Mouse (Mus musculus): Measurements from ENCODE around the gene Foxp3. TPM values are rescaled to one million over a fixed set of nuclear protein-coding genes. Genes with fewer than 3 reads are reported as not detected.

Gene Foxp3
- polyA plus RNA-seq, 1 experiment: 1.2 TPM

DNA sequence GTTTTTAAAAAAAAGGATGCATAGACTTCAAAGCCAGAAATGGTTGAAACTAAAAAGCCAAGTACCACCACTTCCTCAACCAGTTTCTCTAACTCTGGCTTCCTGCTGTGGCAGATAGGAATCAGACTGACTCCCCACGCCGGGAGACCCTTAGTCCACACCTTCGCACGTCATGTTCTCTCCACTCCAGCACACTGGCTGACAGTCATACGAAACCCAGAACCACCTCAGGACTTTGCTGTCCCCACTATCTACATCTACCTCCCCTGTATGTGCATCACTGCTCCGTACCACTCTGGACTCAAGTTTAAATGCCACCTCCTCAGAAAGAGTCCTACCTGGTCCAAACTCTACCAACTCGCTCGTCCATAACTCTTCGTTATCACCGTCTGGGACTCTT is 978 bp upstream of the Foxp3 start:
- TF ChIP-seq CTCF (IDR thresholded peaks at IDR 0.05; ENCODE audit: control insufficient read depth, insufficient read depth, low read length) (no peak), POLR2A (IDR thresholded peaks at IDR 0.05; ENCODE audit: borderline replicate concordance, control insufficient read depth, low read depth, low read length) (no peak)
- Histone ChIP-seq H3K27ac (ENCODE audit: control insufficient read depth, insufficient read depth, low read depth, low read length, poor library complexity) (no peak overlapping the region), H3K4me3 (replicated peaks; ENCODE audit: control insufficient read depth, low read depth, low read length) (no peak overlapping the region), H3K4me1 (ENCODE audit: control insufficient read depth, insufficient read depth, low read length) (no peaks in the 10 kb centered on the region; the same call in none of the 2 replicates)
- 55% methylated on average over 10 of the region's 10 CpGs for WGBS

DNA sequence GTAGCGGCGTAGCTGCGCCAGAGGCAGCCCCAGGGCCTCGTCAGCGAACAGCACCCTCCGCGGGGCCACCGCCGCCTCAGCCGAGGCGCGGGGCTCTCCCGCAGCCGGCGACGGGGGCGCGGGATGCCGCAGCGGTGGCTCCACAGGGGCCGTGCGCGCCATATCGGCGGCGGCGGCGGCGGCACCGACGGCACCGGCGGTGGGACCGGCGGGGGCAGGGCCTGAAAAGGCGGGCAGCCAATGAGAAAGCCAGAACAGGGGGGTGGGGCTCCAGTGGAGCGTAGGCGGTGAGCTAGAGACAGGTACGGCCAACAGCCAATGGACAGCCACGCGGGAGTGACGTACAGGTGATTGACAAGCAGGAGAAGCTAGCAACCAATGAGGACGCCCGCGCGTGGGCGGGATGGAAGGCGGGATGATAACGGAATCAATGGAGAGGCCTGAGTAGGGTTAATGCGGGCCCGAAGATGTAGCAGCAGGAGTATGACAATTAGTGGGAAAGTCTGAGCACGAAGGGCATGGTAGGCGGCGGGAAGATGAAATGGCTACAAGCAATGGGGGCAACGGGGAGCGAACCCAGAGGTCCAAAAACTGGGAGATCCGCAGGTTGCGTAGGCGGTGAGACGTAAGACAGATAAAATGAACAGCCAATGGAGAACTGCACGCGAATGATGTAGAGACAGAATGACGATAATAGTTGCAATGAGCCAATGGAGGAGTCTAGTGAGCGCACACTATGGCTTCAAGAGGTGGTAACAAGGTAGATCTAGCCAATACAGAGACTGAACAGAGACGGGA is 842 bp downstream of the Foxp3 start, which contains the start of gene Ppp1r3f:
Gene Ppp1r3f, minus strand, starts transcription at position 197 of the 798 bp plus-strand sequence.
- Histone ChIP-seq H3K4me1 (ENCODE audit: control insufficient read depth, insufficient read depth, low read length) (no peaks in the 10 kb centered on the region; the same call in none of the 2 replicates), H3K4me3 (replicated peaks; ENCODE audit: control insufficient read depth, low read depth, low read length) (peak within 1 kb of the TSS; percentile 81), H3K27ac (ENCODE audit: control insufficient read depth, insufficient read depth, low read depth, low read length, poor library complexity) (peak within 1 kb of the TSS; percentile 94)
- TF ChIP-seq POLR2A (IDR thresholded peaks at IDR 0.05; ENCODE audit: borderline replicate concordance, control insufficient read depth, low read depth, low read length) (peak; percentile 6; the same call in 1 of the 2 replicates), CTCF (IDR thresholded peaks at IDR 0.05; ENCODE audit: control insufficient read depth, insufficient read depth, low read length) (no peak)
- WGBS: 19% methylated on average over 64 of the region's 65 CpGs

DNA sequence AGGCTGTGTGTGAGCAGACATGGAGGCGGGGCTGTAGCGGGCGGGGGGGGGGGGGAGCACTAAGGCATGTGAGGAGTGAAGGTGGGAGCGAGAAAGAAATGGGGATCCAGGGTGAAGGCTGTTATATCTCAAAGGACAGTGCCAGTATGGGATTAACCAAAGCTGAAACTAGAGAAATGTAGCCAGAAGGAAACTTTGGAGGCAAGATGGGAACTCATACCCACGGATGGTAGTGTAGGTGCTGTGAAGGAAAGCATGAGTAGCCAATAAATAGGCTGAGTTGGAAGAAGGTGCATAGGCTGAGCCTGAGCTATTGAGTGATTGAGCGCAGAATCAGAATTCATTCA is 1.4 kb downstream of the Foxp3 start:
- Histone ChIP-seq H3K4me3 (replicated peaks; ENCODE audit: control insufficient read depth, low read depth, low read length) (peak overlapping the region; percentile 75), H3K4me1 (ENCODE audit: control insufficient read depth, insufficient read depth, low read length) (no peaks in the 10 kb centered on the region; the same call in none of the 2 replicates), H3K27ac (ENCODE audit: control insufficient read depth, insufficient read depth, low read depth, low read length, poor library complexity) (no peak overlapping the region)
- WGBS: 25% methylated on average over 6 of the region's 6 CpGs
- no peak for TF ChIP-seq CTCF (IDR thresholded peaks at IDR 0.05; ENCODE audit: control insufficient read depth, insufficient read depth, low read length)
- no peak for TF ChIP-seq POLR2A (IDR thresholded peaks at IDR 0.05; ENCODE audit: borderline replicate concordance, control insufficient read depth, low read depth, low read length)

DNA sequence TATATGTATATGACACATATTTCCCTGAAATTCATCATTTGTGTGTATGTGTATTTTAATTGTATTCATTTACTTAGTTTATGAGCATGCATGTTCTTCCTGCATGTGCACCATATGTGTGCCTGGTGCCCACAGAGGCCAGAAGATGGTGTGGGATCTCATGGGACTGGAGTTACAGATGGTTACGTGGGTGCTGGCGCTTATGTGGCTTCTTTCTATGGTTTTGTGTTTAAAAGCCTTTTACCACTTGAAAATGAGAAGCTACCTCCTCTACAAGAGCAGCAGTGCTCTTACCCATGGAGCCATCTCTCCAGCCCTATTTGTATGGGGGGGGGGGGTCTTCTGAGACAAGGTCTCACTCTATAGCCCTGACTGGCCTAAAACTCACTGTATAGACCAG is 7.7 kb downstream of the Foxp3 start:
- H3K27ac ChIP-seq (ENCODE audit: control insufficient read depth, insufficient read depth, low read depth, low read length, poor library complexity): no peak overlapping the region
- TF ChIP-seq POLR2A (IDR thresholded peaks at IDR 0.05; ENCODE audit: borderline replicate concordance, control insufficient read depth, low read depth, low read length): no peak
- no peak for TF ChIP-seq CTCF (IDR thresholded peaks at IDR 0.05; ENCODE audit: control insufficient read depth, insufficient read depth, low read length)
- H3K4me3 ChIP-seq (replicated peaks; ENCODE audit: control insufficient read depth, low read depth, low read length): no peak overlapping the region
- H3K4me1 ChIP-seq (ENCODE audit: control insufficient read depth, insufficient read depth, low read length): no peaks in the 10 kb centered on the region; the same call in 1 of the 2 replicates
- WGBS: 93% methylated on average over 2 of the region's 2 CpGs

DNA sequence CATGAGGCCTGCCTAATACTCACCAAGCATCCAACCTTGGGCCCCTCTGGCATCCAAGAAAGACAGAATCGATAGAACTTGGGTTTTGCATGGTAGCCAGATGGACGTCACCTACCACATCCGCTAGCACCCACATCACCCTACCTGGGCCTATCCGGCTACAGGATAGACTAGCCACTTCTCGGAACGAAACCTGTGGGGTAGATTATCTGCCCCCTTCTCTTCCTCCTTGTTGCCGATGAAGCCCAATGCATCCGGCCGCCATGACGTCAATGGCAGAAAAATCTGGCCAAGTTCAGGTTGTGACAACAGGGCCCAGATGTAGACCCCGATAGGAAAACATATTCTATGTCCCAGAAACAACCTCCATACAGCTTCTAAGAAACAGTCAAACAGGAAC is 10.4 kb downstream of the Foxp3 start:
- 94% methylated on average over 11 of the region's 11 CpGs for WGBS
- H3K4me1 ChIP-seq (ENCODE audit: control insufficient read depth, insufficient read depth, low read length): no peaks in the 10 kb centered on the region
- no peak overlapping the region for H3K4me3 ChIP-seq (replicated peaks; ENCODE audit: control insufficient read depth, low read depth, low read length)
- H3K27ac ChIP-seq (ENCODE audit: control insufficient read depth, insufficient read depth, low read depth, low read length, poor library complexity): no peak overlapping the region
- TF ChIP-seq CTCF (IDR thresholded peaks at IDR 0.05; ENCODE audit: control insufficient read depth, insufficient read depth, low read length) (no peak), POLR2A (IDR thresholded peaks at IDR 0.05; ENCODE audit: borderline replicate concordance, control insufficient read depth, low read depth, low read length) (no peak)

DNA sequence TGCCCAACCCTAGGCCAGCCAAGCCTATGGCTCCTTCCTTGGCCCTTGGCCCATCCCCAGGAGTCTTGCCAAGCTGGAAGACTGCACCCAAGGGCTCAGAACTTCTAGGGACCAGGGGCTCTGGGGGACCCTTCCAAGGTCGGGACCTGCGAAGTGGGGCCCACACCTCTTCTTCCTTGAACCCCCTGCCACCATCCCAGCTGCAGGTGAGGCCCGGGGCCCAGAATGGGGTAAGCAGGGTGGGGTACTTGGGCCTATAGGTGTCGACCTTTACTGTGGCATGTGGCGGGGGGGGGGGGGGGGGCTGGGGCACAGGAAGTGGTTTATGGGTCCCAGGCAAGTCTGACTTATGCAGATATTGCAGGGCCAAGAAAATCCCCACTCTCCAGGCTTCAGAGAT is 12.9 kb downstream of the Foxp3 start:
- no peak overlapping the region for H3K4me3 ChIP-seq (replicated peaks; ENCODE audit: control insufficient read depth, low read depth, low read length)
- no peaks in the 10 kb centered on the region for H3K4me1 ChIP-seq (ENCODE audit: control insufficient read depth, insufficient read depth, low read length)
- 54% methylated on average over 5 of the region's 5 CpGs for WGBS
- H3K27ac ChIP-seq (ENCODE audit: control insufficient read depth, insufficient read depth, low read depth, low read length, poor library complexity): no peak overlapping the region
- TF ChIP-seq POLR2A (IDR thresholded peaks at IDR 0.05; ENCODE audit: borderline replicate concordance, control insufficient read depth, low read depth, low read length) (no peak), CTCF (IDR thresholded peaks at IDR 0.05; ENCODE audit: control insufficient read depth, insufficient read depth, low read length) (no peak)

DNA sequence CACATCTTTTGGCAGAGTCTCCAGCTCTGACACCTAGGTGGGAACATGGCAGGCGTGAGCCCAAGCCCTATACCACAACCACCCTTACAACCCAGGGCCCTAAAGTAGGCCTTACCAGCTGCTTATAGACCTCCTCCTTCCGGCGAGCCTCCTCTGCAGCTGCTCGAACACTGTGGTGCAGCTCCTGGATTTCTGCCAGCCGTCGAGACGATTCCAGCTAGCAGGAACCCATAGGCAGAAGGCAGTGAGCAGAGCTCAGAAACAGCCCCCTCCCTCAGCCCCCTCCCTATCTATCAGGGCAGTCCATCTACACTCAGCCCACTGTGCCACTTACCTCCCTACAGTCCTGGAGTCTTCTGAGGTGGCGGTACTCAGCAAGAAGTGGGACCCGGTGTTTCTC is 21.9 kb downstream of the Foxp3 start:
- Histone ChIP-seq H3K27ac (ENCODE audit: control insufficient read depth, insufficient read depth, low read depth, low read length, poor library complexity) (no peak overlapping the region), H3K4me1 (ENCODE audit: control insufficient read depth, insufficient read depth, low read length) (no peaks in the 10 kb centered on the region), H3K4me3 (replicated peaks; ENCODE audit: control insufficient read depth, low read depth, low read length) (no peak overlapping the region)
- TF ChIP-seq CTCF (IDR thresholded peaks at IDR 0.05; ENCODE audit: control insufficient read depth, insufficient read depth, low read length) (no peak), POLR2A (IDR thresholded peaks at IDR 0.05; ENCODE audit: borderline replicate concordance, control insufficient read depth, low read depth, low read length) (no peak)
- 93% methylated on average over 9 of the region's 9 CpGs for WGBS

DNA sequence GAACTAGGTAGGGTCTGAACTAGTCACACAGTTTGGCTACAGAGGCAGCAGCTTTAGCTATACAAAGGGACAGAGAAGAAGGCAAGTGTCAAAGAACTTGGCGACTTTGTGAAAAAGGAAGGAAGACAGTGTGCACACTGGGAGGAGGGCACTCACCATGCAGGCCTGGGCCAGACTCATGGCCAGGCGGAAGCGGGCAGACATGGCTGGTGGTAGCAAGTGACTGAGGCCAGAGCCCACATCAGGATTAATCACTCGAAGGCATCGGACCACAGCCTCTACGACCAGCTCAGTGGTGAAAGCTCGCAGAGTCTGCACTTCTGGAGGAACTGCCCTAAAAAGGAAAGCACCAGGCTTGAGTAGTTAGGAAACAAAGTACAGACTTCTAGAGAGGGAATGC is 30.6 kb downstream of the Foxp3 start:
- Histone ChIP-seq H3K4me3 (replicated peaks; ENCODE audit: control insufficient read depth, low read depth, low read length) (peak overlapping the region; percentile 22), H3K27ac (ENCODE audit: control insufficient read depth, insufficient read depth, low read depth, low read length, poor library complexity) (0 out of 2 replicates have a peak overlapping the region, but pooled peaks have one; percentile 27), H3K4me1 (ENCODE audit: control insufficient read depth, insufficient read depth, low read length) (no peaks in the 10 kb centered on the region; the same call in 1 of the 2 replicates)
- 18% methylated on average over 7 of the region's 7 CpGs for WGBS
- no peak for TF ChIP-seq CTCF (IDR thresholded peaks at IDR 0.05; ENCODE audit: control insufficient read depth, insufficient read depth, low read length)
- no peak for TF ChIP-seq POLR2A (IDR thresholded peaks at IDR 0.05; ENCODE audit: borderline replicate concordance, control insufficient read depth, low read depth, low read length)
